13 mouse cellular contexts compared by ENCODE assay signal in genomic region chr1:38395194-38395681, GRCm38 (mm10).
A peak's percentile ranks its signal among the peaks of the same experiment; 100 is the strongest.
DNase-seq lines count a peak whose midpoint lies in the region; ATAC-seq and TF ChIP-seq lines count a peak whose summit lies in the region.
"Had no signal": no experiment of that assay in that cellular context is flagged by ENCODE, and none has a peak within 500 bp of the region (broad histone marks: within the 10 kb centered on the region; RNA-seq: fewer than 3 reads in every experiment).

No protein-coding gene starts in this region.

- peak; percentile 52 for DNase-seq in neural tube, embryonic 10.5 days (ENCODE audit: extremely low spot score, low spot score)
- DNase-seq in embryo, embryonic 10 days (ENCODE audit: low spot score) = peak; percentile 58
- DNase-seq in thymus, postnatal 25 days = peak; percentile 47
- DNase-seq in ovary, postnatal 10 days (ENCODE audit: low spot score) = no peak
- DNase-seq in layer of hippocampus, adult 2 months (ENCODE audit: low spot score in 2 of 2) = no peak
- DNase-seq: kidney, postnatal 25 days had no signal

- H3K9ac ChIP-seq in neural tube, embryonic 15.5 days (replicated peaks) = no peak overlapping the region
- no peak overlapping the region for H3K9ac ChIP-seq in liver, embryonic 12.5 days
- H3K9ac ChIP-seq: hindbrain, embryonic 15.5 days; liver, embryonic 15.5 days had no signal

- no peak for ATAC-seq in neural tube, embryonic 15.5 days (ENCODE audit: low FRiP score)
- ATAC-seq in inflammation-experienced regulatory T-cells, adult 6 months = peak; percentile 72
- no peak for ATAC-seq in liver, embryonic 12.5 days

- no peak overlapping the region for H3K27ac ChIP-seq in neural tube, embryonic 15.5 days (replicated peaks)
- H3K27ac ChIP-seq in layer of hippocampus, adult 2 months = no peak overlapping the region
- no peak overlapping the region for H3K27ac ChIP-seq in liver, embryonic 12.5 days
- H3K27ac ChIP-seq: hindbrain, embryonic 15.5 days; liver, embryonic 15.5 days had no signal

- TF ChIP-seq CTCF in layer of hippocampus, adult 2 months (conservative IDR thresholded peaks at IDR 0.05) = no peak

- no peak overlapping the region for H3K4me3 ChIP-seq in neural tube, embryonic 15.5 days (replicated peaks)
- H3K4me3 ChIP-seq in layer of hippocampus, adult 2 months = no peak overlapping the region
- H3K4me3 ChIP-seq in liver, embryonic 12.5 days = no peak overlapping the region
- H3K4me3 ChIP-seq: hindbrain, embryonic 15.5 days; liver, embryonic 15.5 days; neural tube, embryonic 13.5 days had no signal

- H3K4me1 ChIP-seq in neural tube, embryonic 15.5 days = peaks cover 47% of the 10 kb centered on the region
- no peaks in the 10 kb centered on the region for H3K4me1 ChIP-seq in liver, embryonic 12.5 days
- H3K4me1 ChIP-seq: liver, embryonic 15.5 days had no signal

- H3K27me3 ChIP-seq in neural tube, embryonic 15.5 days (replicated peaks) = no peaks in the 10 kb centered on the region
- no peaks in the 10 kb centered on the region for H3K27me3 ChIP-seq in liver, embryonic 12.5 days (replicated peaks)
- H3K27me3 ChIP-seq: hindbrain, embryonic 15.5 days; liver, embryonic 15.5 days; neural tube, embryonic 13.5 days had no signal

- no peaks in the 10 kb centered on the region for H3K36me3 ChIP-seq in neural tube, embryonic 15.5 days
- H3K36me3 ChIP-seq in liver, embryonic 12.5 days = no peaks in the 10 kb centered on the region
- H3K36me3 ChIP-seq: hindbrain, embryonic 15.5 days; liver, embryonic 15.5 days; neural tube, embryonic 13.5 days had no signal

- WGBS in neural tube, embryonic 15.5 days = 20% methylated on average over 11 of the region's 11 CpGs
- WGBS in liver, embryonic 12.5 days (ENCODE audit: insufficient replicate concordance) = 69% methylated on average over 11 of the region's 11 CpGs

- no peaks in the 10 kb centered on the region for H3K9me3 ChIP-seq in neural tube, embryonic 15.5 days (replicated peaks)
- no peaks in the 10 kb centered on the region for H3K9me3 ChIP-seq in liver, embryonic 12.5 days (replicated peaks)
- H3K9me3 ChIP-seq: hindbrain, embryonic 15.5 days; liver, embryonic 15.5 days; neural tube, embryonic 13.5 days had no signal

- no peak overlapping the region for H3K4me2 ChIP-seq in neural tube, embryonic 15.5 days
- no peak overlapping the region for H3K4me2 ChIP-seq in liver, embryonic 12.5 days
- H3K4me2 ChIP-seq: heart, embryonic 11.5 days; hindbrain, embryonic 15.5 days; liver, embryonic 15.5 days; neural tube, embryonic 13.5 days had no signal

Comparison
In these comparisons a context has a peak if more than half of its experiments do, and no peak if none do; other contexts are left out.
1. DNase-seq: peak in neural tube, embryonic 10.5 days (single experiment), embryo, embryonic 10 days (single experiment) and thymus, postnatal 25 days (single experiment); none in ovary, postnatal 10 days (single experiment) and layer of hippocampus, adult 2 months (0 of 2).